Mouse (Mus musculus) midbrain, embryonic 14.5 days (tissue): Measurements from ENCODE around the gene Zfp317. TPM values are rescaled to one million over a fixed set of nuclear protein-coding genes. Genes with fewer than 3 reads are reported as not detected.
A peak's percentile ranks its signal among the peaks of the same experiment; 100 is the strongest.
"Not testable (repeated sequence)": the region's sequence is repeated elsewhere in the genome, so short reads cannot be mapped to it uniquely, and the experiment has no call there.

Experiments
- ATAC-seq: fragments of 200-750 bp; cut with Nextera tagmentation; 2 replicates; pipeline ENCODE4 v1.8.0; 2017; ENCODE audit warnings: moderate number of reproducible peaks, moderate library complexity; ENCODE audit not compliant: low FRiP score, low TSS enrichment
- DNase-seq: peaks from one replicate; pipeline ENCODE4 v3.0.0-alpha.2; 2015
- H3K27ac ChIP-seq: fragments of 300-500 bp; sonication (generic); replicated peaks from 2 replicates; pipeline ENCODE4 v1.5.1; 2014; ENCODE audit warnings: mild to moderate bottlenecking, low read depth, low read length, moderate library complexity
- H3K27me3 ChIP-seq: fragments of 300-500 bp; sonication (generic); 2 replicates; pipeline ENCODE4 v1.6.1; 2014; ENCODE audit warnings: low read length, control low read depth, mixed read lengths; ENCODE audit not compliant: control insufficient read depth, insufficient read depth
- H3K36me3 ChIP-seq: fragments of 300-500 bp; sonication (generic); 2 replicates; pipeline ENCODE4 v1.6.1; 2014; ENCODE audit warnings: low read length, control low read depth; ENCODE audit not compliant: control insufficient read depth, insufficient read depth
- H3K4me1 ChIP-seq: fragments of 300-500 bp; sonication (generic); 2 replicates; pipeline ENCODE4 v1.6.1; 2014; ENCODE audit warnings: mild to moderate bottlenecking, antibody characterized with exemption, low read length, control low read depth; ENCODE audit not compliant: control insufficient read depth, insufficient read depth
- H3K4me2 ChIP-seq: fragments of 300-500 bp; sonication (generic); 2 replicates; pipeline ENCODE4 v1.6.1; 2014; ENCODE audit warnings: mild to moderate bottlenecking, low read length, moderate library complexity
- H3K4me3 ChIP-seq: fragments of 300-500 bp; sonication (generic); replicated peaks from 2 replicates; pipeline ENCODE4 v1.5.1; 2014; ENCODE audit warnings: low read depth, low read length
- H3K9ac ChIP-seq: fragments of 300-500 bp; sonication (generic); replicated peaks from 2 replicates; pipeline ENCODE4 v1.6.1; 2014; ENCODE audit warnings: mild to moderate bottlenecking, low read length, moderate library complexity
- H3K9me3 ChIP-seq: fragments of 300-500 bp; sonication (generic); 2 replicates; pipeline ENCODE4 v1.6.1; 2016; ENCODE audit warnings: low read length, control low read depth, mixed read lengths; ENCODE audit not compliant: control insufficient read depth
- WGBS: fragments of 180-500 bp; shearing (Covaris S2); extraction: QIAGEN DNeasy Blood & Tissue Kit; methylation state at CpG from one replicate; pipeline ENCODE4 v1.1.7; 2014; 5-methylcytosine and 5-hydroxymethylcytosine counted together
- polyA plus RNA-seq: library from polyadenylated mRNA; unstranded; fragments of >200 nt; fragmentation: Nextera tagmentation; extraction: Ambion mirVana; gene quantifications from 2 replicates; pipeline ENCODE4 v1.2.1, GENCODE M21; 2014

The Zfp317 gene
- polyA plus RNA-seq = 29.4 and 46.5 TPM in 2 replicates

DNA sequence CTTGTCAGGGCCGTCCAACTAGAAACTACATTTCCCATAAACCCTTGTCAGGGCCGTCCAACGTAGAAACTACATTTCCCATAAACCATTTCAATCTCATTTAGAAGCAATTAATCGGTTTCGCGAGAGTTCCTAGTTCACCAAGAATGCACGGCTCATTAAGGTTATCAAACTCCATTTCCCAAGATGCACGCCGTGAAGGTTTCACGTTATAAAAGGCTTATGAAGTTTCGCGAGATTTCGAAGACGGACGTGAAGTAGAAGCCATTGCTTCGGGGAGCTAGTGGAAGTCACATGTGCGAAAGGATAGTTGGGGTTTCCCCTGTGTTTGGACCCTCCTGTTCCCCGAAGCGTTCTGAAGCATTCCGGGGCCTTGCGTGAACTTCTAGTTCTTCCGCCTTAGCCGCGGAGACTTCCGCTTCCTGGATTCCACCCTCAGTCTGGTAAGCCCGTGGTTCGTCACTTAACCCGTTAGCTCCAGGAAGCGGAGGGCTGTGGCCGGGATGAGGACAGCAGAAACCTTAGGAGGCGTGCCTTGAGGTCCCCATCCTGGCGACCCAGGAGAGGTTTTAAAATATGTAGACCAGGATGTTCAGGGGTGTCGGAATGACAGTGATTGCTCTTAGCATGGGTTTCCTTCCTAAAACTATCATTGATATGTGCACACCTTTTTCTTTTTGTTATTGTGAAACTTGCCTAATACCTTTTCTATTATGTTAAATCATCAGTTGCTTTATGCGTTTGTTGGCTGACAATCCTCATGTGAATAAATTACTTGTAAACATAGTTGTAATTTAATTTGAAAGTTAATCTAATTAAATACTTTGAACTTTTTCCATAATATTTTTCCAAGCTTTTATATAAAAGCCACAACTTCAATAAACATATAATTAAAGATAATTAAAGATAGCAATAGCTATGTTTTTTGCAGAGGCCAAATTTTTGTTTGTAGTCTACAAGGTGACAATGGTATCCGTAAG lies at the start of gene Zfp317:
Gene Zfp317 (plus strand): TSS at position 260 of the 980 bp plus-strand sequence.
- 0 out of 2 replicates have a peak, but pooled peaks cover 10% of the 10 kb centered on the region for H3K36me3 ChIP-seq
- H3K4me1 ChIP-seq = no peaks in the 10 kb centered on the region
- peak within 1 kb of the TSS; percentile 56 for H3K9ac ChIP-seq
- peak within 1 kb of the TSS; percentile 75 for H3K27ac ChIP-seq
- H3K4me2 ChIP-seq = peak within 1 kb of the TSS; percentile 51
- peak within 1 kb of the TSS; percentile 58 for H3K4me3 ChIP-seq
- DNase-seq (peak; percentile 99), ATAC-seq (peak; percentile 97)
- no peaks in the 10 kb centered on the region for H3K9me3 ChIP-seq
- WGBS = 2% methylated on average over 35 of the region's 35 CpGs
- no peaks in the 10 kb centered on the region for H3K27me3 ChIP-seq

DNA sequence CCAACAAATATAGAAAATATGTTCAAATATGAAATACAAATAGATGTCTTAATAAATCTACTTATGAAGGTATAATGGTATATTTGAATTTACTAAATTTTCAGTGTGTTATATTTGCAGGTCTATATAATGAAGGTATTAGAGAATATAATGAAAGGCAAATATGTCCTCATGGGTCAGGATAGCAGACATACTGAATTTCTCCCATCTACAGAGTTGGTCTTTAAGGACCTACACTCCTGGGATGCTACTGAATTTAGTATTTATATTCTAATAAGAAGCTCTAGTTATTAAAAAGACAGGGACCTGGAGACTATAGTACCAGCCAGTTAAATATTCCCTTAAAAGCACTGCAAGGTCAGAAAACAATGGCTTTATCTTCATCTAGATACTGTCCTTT lies 39.6 kb upstream of the Zfp317 start, which contains the start of gene Olfr855:
Gene Olfr855 (plus strand): TSS at position 301 of the 400 bp plus-strand sequence.
- Histone ChIP-seq H3K9me3 (no peaks in the 10 kb centered on the region; the same call in 1 of the 2 replicates), H3K4me1 (no peaks in the 10 kb centered on the region), H3K36me3 (no peaks in the 10 kb centered on the region), H3K9ac (no peak within 1 kb of the TSS), H3K27ac (no peak within 1 kb of the TSS), H3K4me2 (no peak within 1 kb of the TSS), H3K4me3 (no peak within 1 kb of the TSS), H3K27me3 (no peaks in the 10 kb centered on the region)
- ATAC-seq = no peak
- DNase-seq = no peak

DNA sequence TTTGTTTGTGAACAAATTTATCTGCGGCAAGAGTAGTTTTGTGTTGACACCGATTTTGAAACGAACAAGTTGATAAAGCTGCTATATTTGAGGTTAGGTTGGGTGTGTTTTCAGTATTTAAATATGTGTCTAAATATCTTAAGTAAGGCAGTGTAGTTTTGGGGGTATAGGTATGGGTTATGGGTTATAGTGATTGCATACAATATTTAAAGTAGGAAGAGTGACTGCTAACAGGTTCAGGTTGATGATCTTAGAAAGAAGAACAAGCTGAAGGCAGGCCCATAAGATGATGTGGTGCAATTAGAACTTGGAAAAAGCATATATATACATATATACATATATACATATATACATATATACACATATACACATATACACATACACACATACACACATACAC lies 605 bp upstream of the Zfp317 start:
- no peak overlapping the region for H3K9ac ChIP-seq
- DNase-seq = peak; percentile 5
- no peak overlapping the region for H3K4me2 ChIP-seq
- no peaks in the 10 kb centered on the region for H3K9me3 ChIP-seq
- 0 out of 2 replicates have a peak, but pooled peaks have one; percentile 1 for ATAC-seq
- H3K27ac ChIP-seq = no peak overlapping the region
- WGBS = 98% methylated on average over 3 of the region's 3 CpGs
- peak overlapping the region; percentile 58; the same call in 1 of the 2 replicates for H3K4me3 ChIP-seq
- 0 out of 2 replicates have a peak, but pooled peaks cover 5% of the 10 kb centered on the region for H3K36me3 ChIP-seq
- H3K27me3 ChIP-seq = no peaks in the 10 kb centered on the region
- no peaks in the 10 kb centered on the region for H3K4me1 ChIP-seq

DNA sequence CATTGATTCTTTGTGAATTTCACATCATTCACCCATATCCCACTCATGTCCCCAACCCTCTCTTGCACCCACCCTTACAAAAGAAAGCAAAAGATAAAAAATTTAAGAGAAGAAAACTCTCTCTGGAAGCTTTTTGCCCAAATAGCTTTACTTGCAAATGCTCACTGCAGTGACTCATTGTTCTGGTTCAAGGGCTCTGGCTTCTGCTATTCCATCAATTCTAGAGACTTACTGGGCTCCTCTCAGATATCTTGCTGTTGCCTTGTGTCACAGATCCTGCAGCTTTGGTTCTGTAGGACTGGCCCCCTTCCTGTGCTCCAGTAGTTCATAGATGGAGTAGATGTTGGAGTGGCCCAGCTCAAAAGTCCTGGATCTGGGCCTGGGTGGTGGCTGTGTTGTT lies 7.7 kb downstream of the Zfp317 start:
- no peak overlapping the region for H3K4me3 ChIP-seq
- DNase-seq (no peak), ATAC-seq (no peak)
- H3K9me3 ChIP-seq = no peaks in the 10 kb centered on the region
- H3K36me3 ChIP-seq = peaks cover 28% of the 10 kb centered on the region
- no peak overlapping the region for H3K27ac ChIP-seq
- H3K4me1 ChIP-seq = no peaks in the 10 kb centered on the region
- no peak overlapping the region for H3K4me2 ChIP-seq
- no peak overlapping the region for H3K9ac ChIP-seq
- no peaks in the 10 kb centered on the region for H3K27me3 ChIP-seq

DNA sequence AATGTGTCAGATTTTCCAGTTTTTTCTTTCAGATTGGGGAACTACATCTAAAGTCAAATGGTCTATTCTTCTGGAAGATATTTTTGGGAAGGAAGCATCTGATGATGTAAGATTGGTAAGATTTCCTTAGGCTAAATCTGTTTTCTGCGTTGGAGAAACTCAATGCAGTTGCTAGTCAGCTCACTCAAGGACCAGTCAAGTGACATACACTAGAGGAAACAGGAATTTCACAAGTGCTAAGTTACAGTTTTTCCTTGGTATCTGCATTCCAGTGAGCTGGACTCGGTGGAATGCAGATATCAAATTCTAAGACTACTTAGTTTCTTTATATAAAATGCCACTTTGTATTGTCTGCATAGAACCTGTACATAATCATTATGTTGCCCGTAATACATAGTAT lies 23.3 kb downstream of the Zfp317 start:
- no peak overlapping the region for H3K4me3 ChIP-seq
- H3K36me3 ChIP-seq = peaks cover 83% of the 10 kb centered on the region
- H3K4me1 ChIP-seq = no peaks in the 10 kb centered on the region
- no peaks in the 10 kb centered on the region for H3K9me3 ChIP-seq
- H3K27ac ChIP-seq = no peak overlapping the region
- no peak overlapping the region for H3K9ac ChIP-seq
- H3K27me3 ChIP-seq = no peaks in the 10 kb centered on the region
- H3K4me2 ChIP-seq = no peak overlapping the region
- ATAC-seq (no peak), DNase-seq (no peak)
- 94% methylated on average over 3 of the region's 3 CpGs for WGBS

DNA sequence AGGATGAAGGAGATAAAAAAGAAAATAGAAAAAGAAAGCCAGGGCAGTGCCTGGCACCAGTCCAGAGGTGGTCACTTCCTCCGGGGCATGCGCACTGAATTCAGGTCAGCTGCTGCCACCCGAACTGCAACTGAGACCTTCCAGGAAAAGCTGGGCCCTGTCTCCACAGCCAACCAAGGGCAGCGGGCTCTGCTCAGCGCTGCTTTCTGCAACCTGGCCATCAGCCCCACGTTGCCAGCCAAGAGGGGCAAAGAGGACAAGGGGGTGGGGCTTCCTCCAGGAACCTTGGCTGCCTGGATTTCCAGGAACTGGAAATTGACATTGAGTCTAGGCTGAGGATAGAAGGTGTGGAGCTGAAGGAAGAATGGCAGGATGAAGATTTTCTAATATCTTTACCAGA lies 68.4 kb downstream of the Zfp317 start:
- Histone ChIP-seq H3K4me2 (no peak overlapping the region), H3K9me3 (no peaks in the 10 kb centered on the region), H3K9ac (no peak overlapping the region), H3K4me1 (no peaks in the 10 kb centered on the region), H3K4me3 (no peak overlapping the region), H3K36me3 (no peaks in the 10 kb centered on the region), H3K27ac (no peak overlapping the region), H3K27me3 (no peaks in the 10 kb centered on the region)
- 91% methylated on average over 6 of the region's 6 CpGs for WGBS
- DNase-seq (no peak), ATAC-seq (no peak)

DNA sequence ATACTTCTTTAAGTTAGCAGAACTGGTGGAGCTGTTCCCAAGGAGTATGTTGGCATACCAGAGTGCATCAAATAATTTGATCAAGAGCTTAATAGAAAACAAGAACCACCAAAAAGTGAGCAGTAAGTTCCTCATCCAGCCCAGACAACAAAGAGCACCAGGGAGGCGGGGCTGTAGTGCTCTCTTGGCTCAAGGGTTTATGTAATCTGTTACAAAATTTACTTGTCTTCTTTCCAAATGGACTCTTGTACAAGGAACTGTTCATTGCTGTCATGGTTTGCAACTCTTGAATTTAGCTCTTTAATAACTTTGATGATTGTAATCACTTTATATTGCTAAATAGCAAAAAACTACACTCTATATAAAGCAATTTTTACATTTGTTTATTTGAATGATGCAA lies 69.5 kb downstream of the Zfp317 start:
- Histone ChIP-seq H3K36me3 (no peaks in the 10 kb centered on the region), H3K4me1 (no peaks in the 10 kb centered on the region), H3K9ac (no peak overlapping the region), H3K27me3 (no peaks in the 10 kb centered on the region), H3K27ac (no peak overlapping the region), H3K4me3 (no peak overlapping the region), H3K9me3 (no peaks in the 10 kb centered on the region), H3K4me2 (no peak overlapping the region)
- 87% methylated on average over 1 of the region's 1 CpGs for WGBS
- no peak for ATAC-seq
- DNase-seq = no peak

DNA sequence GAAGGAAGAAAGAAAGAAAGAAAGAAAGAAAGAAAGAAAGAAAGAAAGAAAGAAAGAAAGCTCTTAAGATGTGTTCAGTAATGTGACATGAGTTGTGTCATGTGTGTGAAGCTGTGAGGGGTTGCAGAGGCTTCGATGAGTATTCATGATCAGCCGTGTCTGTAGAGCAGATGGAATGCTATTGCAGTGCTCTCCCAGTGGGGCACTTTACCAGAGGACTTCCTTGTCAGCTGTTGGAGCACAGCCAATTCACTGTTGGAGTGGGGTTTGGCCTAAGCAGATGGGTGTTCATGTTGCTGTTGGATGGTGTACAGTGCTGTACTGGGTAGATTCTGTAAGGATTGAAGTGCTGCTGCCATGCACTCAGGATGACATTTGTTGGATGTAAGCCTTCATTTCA lies 70.5 kb downstream of the Zfp317 start:
- Histone ChIP-seq H3K9ac (no peak overlapping the region), H3K4me2 (no peak overlapping the region), H3K4me3 (no peak overlapping the region), H3K36me3 (no peaks in the 10 kb centered on the region), H3K9me3 (no peaks in the 10 kb centered on the region), H3K4me1 (no peaks in the 10 kb centered on the region), H3K27ac (no peak overlapping the region), H3K27me3 (no peaks in the 10 kb centered on the region)
- no peak for DNase-seq
- 77% methylated on average over 2 of the region's 2 CpGs for WGBS
- ATAC-seq = no peak

DNA sequence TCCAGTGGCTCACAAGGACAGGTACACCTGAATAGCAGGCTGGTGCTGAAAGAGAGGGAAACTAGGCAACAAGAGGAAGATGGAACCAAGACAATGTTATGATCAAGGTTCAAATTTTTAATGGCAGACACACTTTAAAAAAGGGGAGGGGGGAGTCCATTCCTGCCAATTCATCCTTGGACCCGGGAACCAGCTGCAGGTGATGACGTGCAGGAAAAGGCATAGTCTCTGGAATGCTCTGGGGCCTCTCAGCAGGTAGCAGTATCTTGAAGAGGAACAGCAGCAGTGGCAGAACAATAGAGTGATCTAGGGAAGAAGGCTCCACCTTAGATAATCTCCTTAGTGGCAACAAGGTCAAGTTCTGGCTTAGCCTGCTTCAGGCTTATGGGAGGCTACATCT lies 72.4 kb downstream of the Zfp317 start:
- H3K9me3 ChIP-seq, ATAC-seq, H3K27ac ChIP-seq, H3K4me3 ChIP-seq, H3K9ac ChIP-seq, H3K27me3 ChIP-seq, H3K4me2 ChIP-seq, DNase-seq, H3K4me1 ChIP-seq, H3K36me3 ChIP-seq: not testable (repeated sequence)
- 38% methylated on average over 2 of the region's 2 CpGs for WGBS
